Mouse (Mus musculus) CH12.LX (cell line): ENCODE data around the gene Hinfp. TPM values are rescaled to one million over a fixed set of nuclear protein-coding genes. Genes with fewer than 3 reads are reported as not detected.

Experiments used
- DNase-seq: peaks from one replicate; pipeline ENCODE4 v3.0.0-alpha.2; 2013; ENCODE audit errors: extremely low read depth
- H3K27ac ChIP-seq: 2 replicates; pipeline ENCODE4 v1.5.1; 2012; ENCODE audit warnings: low read depth, mild to moderate bottlenecking, control low read depth, moderate library complexity; ENCODE audit not compliant: insufficient read depth
- H3K27me3 ChIP-seq: replicated peaks from 2 replicates; pipeline ENCODE3; 2012; ENCODE audit warnings: inconsistent platforms
- H3K36me3 ChIP-seq, 2 experiments: replicated peaks in 1 of 2; 2 replicates each; pipeline versions ENCODE3 to v1.6.1; 2012; ENCODE audit warnings: inconsistent platforms in 1 of 2, low read length in 1 of 2, mild to moderate bottlenecking in 1 of 2, mixed read lengths in 1 of 2, moderate library complexity in 1 of 2; ENCODE audit not compliant: control insufficient read depth in 1 of 2, insufficient read depth in 1 of 2
- H3K4me1 ChIP-seq, 2 experiments: 2 replicates each; pipeline ENCODE4 v1.6.1; 2012; ENCODE audit warnings: inconsistent platforms in 1 of 2, moderate library complexity in 1 of 2; ENCODE audit not compliant: insufficient read depth in 2 of 2, control insufficient read depth in 1 of 2
- H3K4me2 ChIP-seq: 2 replicates; pipeline ENCODE4 v1.6.1; 2012; ENCODE audit warnings: low read depth, mild to moderate bottlenecking, control low read depth; ENCODE audit not compliant: poor library complexity, insufficient read depth, severe bottlenecking
- H3K4me3 ChIP-seq, 3 experiments: fragments of 150-350 bp in 1 of 3; sonication (generic) in 1 of 3; replicated peaks in 1 of 3; 2 replicates each; pipeline versions ENCODE3 to v1.5.1; 2011 to 2012; ENCODE audit warnings: low read depth in 2 of 3, low read length in 2 of 3, mild to moderate bottlenecking in 2 of 3, moderate library complexity in 2 of 3, control low read depth in 1 of 3, improper control_type of control experiment in 1 of 3, inconsistent platforms in 1 of 3, mixed read lengths in 1 of 3; ENCODE audit not compliant: poor library complexity in 1 of 3
- H3K79me2 ChIP-seq: replicated peaks from 2 replicates; pipeline ENCODE4 v1.6.1; 2012; ENCODE audit warnings: mild to moderate bottlenecking, moderate library complexity; ENCODE audit not compliant: control insufficient read depth, poor library complexity, insufficient read depth, severe bottlenecking; ENCODE audit errors: extremely low read depth
- H3K9ac ChIP-seq: 2 replicates; pipeline ENCODE4 v1.6.1; 2012; ENCODE audit warnings: low read depth, mild to moderate bottlenecking, control low read depth, moderate library complexity; ENCODE audit not compliant: insufficient read depth
- H3K9me3 ChIP-seq: replicated peaks from 2 replicates; pipeline ENCODE3; 2012; ENCODE audit warnings: low read length, inconsistent platforms, mixed read lengths
- BHLHE40 ChIP-seq: IDR thresholded peaks from 2 replicates; pipeline ENCODE4 v1.6.1; 2011; ENCODE audit warnings: mild to moderate bottlenecking, low read depth, low read length, improper control_type of control experiment
- CHD2 ChIP-seq: IDR thresholded peaks from 2 replicates; pipeline ENCODE4 v1.6.1; 2011; ENCODE audit warnings: low read length, improper control_type of control experiment
- CTCF ChIP-seq, 2 experiments: IDR thresholded peaks in 1 of 2; conservative IDR thresholded peaks in 1 of 2; 2 replicates each; pipeline ENCODE4 v1.5.1; 2011 to 2012; ENCODE audit warnings: low read depth in 2 of 2, low read length in 2 of 2, improper control_type of control experiment in 1 of 2, inconsistent platforms in 1 of 2, mild to moderate bottlenecking in 1 of 2, moderate library complexity in 1 of 2
- EP300 ChIP-seq: IDR thresholded peaks from 2 replicates; pipeline ENCODE4 v1.6.1; 2011; ENCODE audit warnings: low read length, improper control_type of control experiment
- GABPA ChIP-seq: IDR thresholded peaks from 2 replicates; pipeline ENCODE4 v1.6.1; 2012; ENCODE audit warnings: low read depth, low read length, improper control_type of control experiment, inconsistent platforms; ENCODE audit not compliant: insufficient replicate concordance
- HCFC1 ChIP-seq: IDR thresholded peaks from 2 replicates; pipeline ENCODE4 v1.6.1; 2012; ENCODE audit warnings: low read depth, mild to moderate bottlenecking, inconsistent platforms, low read length, improper control_type of control experiment
- JUND ChIP-seq: conservative IDR thresholded peaks from 2 replicates; pipeline ENCODE4 v1.6.1; 2011; ENCODE audit warnings: low read depth, low read length, improper control_type of control experiment
- KAT2A ChIP-seq: IDR thresholded peaks from 2 replicates; pipeline ENCODE4 v1.6.1; 2012; ENCODE audit warnings: low read length, improper control_type of control experiment, inconsistent platforms; ENCODE audit not compliant: insufficient replicate concordance
- MAFK ChIP-seq: IDR thresholded peaks from 2 replicates; pipeline ENCODE4 v1.6.1; 2011; ENCODE audit warnings: low read length, improper control_type of control experiment; ENCODE audit not compliant: insufficient replicate concordance
- MAZ ChIP-seq: IDR thresholded peaks from 2 replicates; pipeline ENCODE4 v1.6.1; 2012; ENCODE audit warnings: low read depth, mild to moderate bottlenecking, inconsistent platforms, low read length, improper control_type of control experiment, moderate library complexity
- MEF2A ChIP-seq: IDR thresholded peaks from 2 replicates; pipeline ENCODE4 v1.6.1; 2014; ENCODE audit warnings: low read depth, mild to moderate bottlenecking, inconsistent platforms, low read length, improper control_type of control experiment, borderline replicate concordance
- MYC ChIP-seq: IDR thresholded peaks from 2 replicates; pipeline ENCODE4 v1.6.1; 2011; ENCODE audit warnings: low read depth, mild to moderate bottlenecking, improper control_type of control experiment, low read length
- POLR2A ChIP-seq: IDR thresholded peaks from 2 replicates; pipeline ENCODE4 v1.6.1; 2011; ENCODE audit warnings: low read depth, mild to moderate bottlenecking, improper control_type of control experiment, low read length
- RCOR1 ChIP-seq: conservative IDR thresholded peaks from 2 replicates; pipeline ENCODE4 v1.6.1; 2012; ENCODE audit warnings: low read depth, mild to moderate bottlenecking, inconsistent platforms, low read length, improper control_type of control experiment
- SIN3A ChIP-seq: IDR thresholded peaks from 2 replicates; pipeline ENCODE4 v1.6.1; 2012; ENCODE audit warnings: low read length, improper control_type of control experiment, inconsistent platforms
- USF1 ChIP-seq: IDR thresholded peaks from 2 replicates; pipeline ENCODE4 v1.6.1; 2014; ENCODE audit warnings: low read depth, mild to moderate bottlenecking, inconsistent platforms, low read length, improper control_type of control experiment
- ZNF384 ChIP-seq: IDR thresholded peaks from 2 replicates; pipeline ENCODE4 v1.6.1; 2012; ENCODE audit warnings: low read depth, low read length, improper control_type of control experiment, inconsistent platforms
- dilution Hi-C: fragments of 300-500 bp; cut with MboI; formaldehyde crosslinking; loops from 2 replicates; pipeline ENCODE4 v1.14.3; 2020; ENCODE audit warnings: low sequenced_read_pairs; ENCODE audit not compliant: extremely low pct_unique_long_range_greater_than_20kb, extremely low pct_ligation_motif_present
- in situ Hi-C: fragments of 300-500 bp; cut with MboI; formaldehyde crosslinking; loops from 3 replicates; pipeline ENCODE4 v1.14.3; 2019; ENCODE audit warnings: low sequenced_read_pairs, low pct_ligation_motif_present, low pct_unique_long_range_greater_than_20kb, mixed read lengths
- polyA plus RNA-seq: library from polyadenylated mRNA; unstranded; fragments of >175 nt; gene quantifications from 2 replicates; pipeline ENCODE4 v1.2.1, GENCODE M21; 2012; ENCODE audit warnings: low read depth; ENCODE audit not compliant: insufficient read length
- total RNA-seq, 2 experiments: library from RNA; depleted of rRNA; stranded (reverse); fragments of 300-350 nt in 1 of 2; fragments of >200 nt in 1 of 2; gene quantifications; 2 replicates each; pipeline ENCODE4 v1.2.3; 2012 to 2014

The Hinfp gene
- total and polyA plus RNA-seq, 3 experiments, result 14.0 to 18.9 (median 16.6) TPM

GRCm38 (mm10) chr9:44266478-44267226 lies 38.8 kb downstream of the Hinfp start:
- no peak for DNase-seq
- Histone ChIP-seq H3K79me2 (no peaks in the 10 kb centered on the region), H3K27me3 (no peaks in the 10 kb centered on the region), H3K36me3 (peaks cover 21 to 41% of the 10 kb centered on the region in 2 experiments), H3K9me3 (no peaks in the 10 kb centered on the region), H3K4me1 (peaks cover 0 to 16% of the 10 kb centered on the region in 2 experiments; a peak in 3 of 4 replicates), H3K9ac (peak overlapping the region; percentile 96), H3K4me3 (peak overlapping the region in 2 of 3 experiments; percentile 76 to 79), H3K4me2 (no peak overlapping the region; the same call in 1 of the 2 replicates), H3K27ac (no peak overlapping the region)
- no peak for TF ChIP-seq MYC
- TF ChIP-seq CHD2, result no peak
- TF ChIP-seq HCFC1, result no peak
- no peak for TF ChIP-seq MEF2A
- TF ChIP-seq POLR2A, result no peak
- TF ChIP-seq BHLHE40, result no peak
- no peak for TF ChIP-seq SIN3A
- TF ChIP-seq MAZ, result no peak
- no peak for TF ChIP-seq EP300
- TF ChIP-seq JUND, result no peak
- TF ChIP-seq GABPA, result no peak
- no peak for TF ChIP-seq CTCF (conservative IDR thresholded peaks at IDR 0.05 in 1 of 2, IDR thresholded peaks at IDR 0.05 in 1 of 2; ENCODE audit: low read depth in 2 of 2, low read length in 2 of 2)
- TF ChIP-seq KAT2A, result no peak
- TF ChIP-seq ZNF384, result no peak
- no peak for TF ChIP-seq RCOR1
- in situ Hi-C loops (loop anchor here (10.0 kb wide), 1 partner anchor 142 kb away; no protein-coding TSS in a partner anchor), dilution Hi-C loops (no loop called here)

DNA sequence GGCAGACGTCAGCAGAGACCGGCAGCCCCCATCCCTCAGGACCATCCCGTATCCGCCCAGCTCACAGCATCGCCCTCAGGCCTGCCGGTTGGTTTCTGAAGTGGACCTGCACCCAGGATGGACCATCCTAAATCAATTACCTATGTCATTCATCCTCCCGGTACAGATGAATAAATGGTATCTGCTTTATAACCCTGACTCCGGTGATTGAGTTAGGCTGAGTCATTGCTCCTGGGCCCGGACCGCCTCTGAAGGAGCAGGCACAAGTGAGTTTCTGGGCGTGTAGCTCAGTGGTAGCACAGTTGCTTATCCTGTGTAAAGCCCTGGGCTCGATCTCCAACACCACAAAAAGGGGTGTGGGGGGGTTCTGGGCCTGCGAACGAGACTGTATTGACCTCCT lies 44.1 kb downstream of the Hinfp start:
- Histone ChIP-seq H3K27ac (no peak overlapping the region), H3K27me3 (no peaks in the 10 kb centered on the region), H3K9ac (no peak overlapping the region), H3K79me2 (no peaks in the 10 kb centered on the region), H3K4me2 (no peak overlapping the region), H3K4me1 (peaks cover 2 to 21% of the 10 kb centered on the region in 2 experiments; a peak in 3 of 4 replicates), H3K9me3 (no peaks in the 10 kb centered on the region), H3K4me3 (no peak overlapping the region), H3K36me3 (peaks cover 27 to 83% of the 10 kb centered on the region in 2 experiments)
- in situ Hi-C loops, result loop anchor here (10.0 kb wide), 1 partner anchor 137 kb away; no protein-coding TSS in a partner anchor
- dilution Hi-C loops, result no loop called here
- no peak for DNase-seq
- TF ChIP-seq USF1 (no peak), MAFK (no peak)
